Comparison of ENCODE assay signal across 12 mouse cellular contexts in the genomic region with DNA sequence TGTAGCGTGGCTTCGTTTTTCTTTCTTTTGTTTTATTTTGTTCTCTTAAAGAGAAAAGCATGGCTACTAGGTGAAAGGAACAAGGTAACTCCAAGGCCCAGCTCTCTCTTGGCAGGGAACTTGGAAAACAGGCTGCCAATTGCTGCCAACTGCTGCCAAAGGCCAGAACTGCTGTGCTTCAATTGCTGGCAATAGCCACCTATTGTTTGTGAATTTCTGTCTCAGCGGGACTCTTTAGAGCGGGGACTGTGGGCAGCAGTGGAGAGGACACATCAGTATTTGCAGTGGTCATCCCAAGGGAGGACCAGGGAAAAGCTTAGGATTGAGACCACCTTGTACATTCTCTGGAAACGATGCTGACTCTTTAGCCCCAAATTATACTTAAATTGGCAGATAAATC.
DNase-seq lines count a peak whose midpoint lies in the region; ATAC-seq and TF ChIP-seq lines count a peak whose summit lies in the region.
"Had no signal": no experiment of that assay in that cellular context is flagged by ENCODE, and none has a peak within 500 bp of the region (broad histone marks: within the 10 kb centered on the region; RNA-seq: fewer than 3 reads in every experiment).

No protein-coding gene starts in this region.

- no peak overlapping the region for H3K4me2 ChIP-seq in hindbrain, embryonic 16.5 days (ENCODE audit: low read length)
- no peak overlapping the region for H3K4me2 ChIP-seq in liver, embryonic 11.5 days
- H3K4me2 ChIP-seq: embryonic facial prominence, embryonic 13.5 days; stomach, embryonic 15.5 days had no signal

- H3K4me3 ChIP-seq in cerebellum, adult 2 months (replicated peaks; ENCODE audit: insufficient read depth, low read depth, low read length), result no peak overlapping the region
- H3K4me3 ChIP-seq in hindbrain, embryonic 16.5 days (ENCODE audit: low read length), result no peak overlapping the region
- no peak overlapping the region for H3K4me3 ChIP-seq in liver, embryonic 11.5 days (ENCODE audit: low read depth, low read length)
- H3K4me3 ChIP-seq: embryonic facial prominence, embryonic 13.5 days; megakaryocyte, embryonic 14.5 days; stomach, embryonic 15.5 days had no signal

- 14% methylated on average over 5 of the region's 5 CpGs for WGBS in cerebellum, adult 2 months
- 34% methylated on average over 5 of the region's 5 CpGs for WGBS in hindbrain, embryonic 16.5 days
- 83% methylated on average over 5 of the region's 5 CpGs for WGBS in liver, embryonic 11.5 days

- H3K27ac ChIP-seq in cerebellum, adult 2 months (ENCODE audit: insufficient read depth, low read length), result no peak overlapping the region
- no peak overlapping the region for H3K27ac ChIP-seq in hindbrain, embryonic 16.5 days (ENCODE audit: low read depth, low read length)
- no peak overlapping the region for H3K27ac ChIP-seq in liver, embryonic 11.5 days (ENCODE audit: low read depth, low read length)
- H3K27ac ChIP-seq: embryonic facial prominence, embryonic 13.5 days; kidney, postnatal 0 days; stomach, embryonic 15.5 days had no signal

- DNase-seq in layer of hippocampus, adult 11-12 months (ENCODE audit: low spot score), result peak; percentile 45
- no peak for DNase-seq in layer of hippocampus, adult 9-10 months (ENCODE audit: low spot score)
- peak; percentile 75 for DNase-seq in adrenal gland, postnatal 10 days
- peak; percentile 77 to 84 for DNase-seq in cerebellum, adult 2 months
- DNase-seq in thymus, postnatal 0 days (ENCODE audit: low spot score), result no peak
- no peak for DNase-seq in liver, embryonic 11.5 days (ENCODE audit: low spot score)

- peaks cover 3% of the 10 kb centered on the region; the same call in 1 of the 2 replicates for H3K4me1 ChIP-seq in cerebellum, adult 2 months (ENCODE audit: control insufficient read depth, insufficient read depth, low read length)
- H3K4me1 ChIP-seq in hindbrain, embryonic 16.5 days (ENCODE audit: control insufficient read depth, insufficient read depth, low read depth, low read length), result no peaks in the 10 kb centered on the region; the same call in none of the 2 replicates
- H3K4me1 ChIP-seq in liver, embryonic 11.5 days (replicated peaks; ENCODE audit: control insufficient read depth, insufficient read depth, low read length), result no peaks in the 10 kb centered on the region
- H3K4me1 ChIP-seq: embryonic facial prominence, embryonic 13.5 days; stomach, embryonic 15.5 days had no signal

- TF ChIP-seq POLR2A in cerebellum, adult 2 months (IDR thresholded peaks at IDR 0.05; ENCODE audit: borderline replicate concordance, insufficient read depth, low read length), result no peak

- H3K36me3 ChIP-seq in hindbrain, embryonic 16.5 days (ENCODE audit: control insufficient read depth, insufficient read depth, low read length), result no peaks in the 10 kb centered on the region
- H3K36me3 ChIP-seq in liver, embryonic 11.5 days (ENCODE audit: control insufficient read depth, insufficient read depth, low read length), result no peaks in the 10 kb centered on the region
- H3K36me3 ChIP-seq: embryonic facial prominence, embryonic 13.5 days; stomach, embryonic 15.5 days had no signal

- no peak for TF ChIP-seq CTCF in cerebellum, adult 2 months (IDR thresholded peaks at IDR 0.05; ENCODE audit: borderline replicate concordance, insufficient read depth, low read depth, low read length)

- no peaks in the 10 kb centered on the region for H3K9me3 ChIP-seq in hindbrain, embryonic 16.5 days (ENCODE audit: control insufficient read depth, low read length)
- no peaks in the 10 kb centered on the region for H3K9me3 ChIP-seq in liver, embryonic 11.5 days (ENCODE audit: control insufficient read depth, low read length)
- H3K9me3 ChIP-seq: embryonic facial prominence, embryonic 13.5 days; megakaryocyte, embryonic 14.5 days; stomach, embryonic 15.5 days had no signal

- no peaks in the 10 kb centered on the region for H3K27me3 ChIP-seq in cerebellum, adult 2 months (ENCODE audit: control insufficient read depth, insufficient read depth, low read length)
- H3K27me3 ChIP-seq in hindbrain, embryonic 16.5 days (replicated peaks; ENCODE audit: control insufficient read depth, insufficient read depth, low read length), result no peaks in the 10 kb centered on the region
- no peaks in the 10 kb centered on the region for H3K27me3 ChIP-seq in liver, embryonic 11.5 days (replicated peaks; ENCODE audit: control insufficient read depth, insufficient read depth, low read length)
- H3K27me3 ChIP-seq: embryonic facial prominence, embryonic 13.5 days; megakaryocyte, embryonic 14.5 days; stomach, embryonic 15.5 days had no signal

- peak; percentile 74 for ATAC-seq in hindbrain, embryonic 16.5 days
- ATAC-seq in CD4-positive, CD25-positive, alpha-beta regulatory T cell, adult 4 months, result no peak
- ATAC-seq in liver, embryonic 11.5 days (replicated peaks; ENCODE audit: low FRiP score), result no peak

- no peak overlapping the region for H3K9ac ChIP-seq in hindbrain, embryonic 16.5 days (ENCODE audit: low read depth, low read length)
- H3K9ac ChIP-seq in liver, embryonic 11.5 days (ENCODE audit: low read depth, low read length), result no peak overlapping the region
- H3K9ac ChIP-seq: embryonic facial prominence, embryonic 13.5 days; stomach, embryonic 15.5 days had no signal

Comparison
In these comparisons a context has a peak if more than half of its experiments do, and no peak if none do; other contexts are left out.
1. DNase-seq: peak in layer of hippocampus, adult 11-12 months (single experiment), adrenal gland, postnatal 10 days (single experiment) and cerebellum, adult 2 months (2 of 2); none in layer of hippocampus, adult 9-10 months (single experiment), thymus, postnatal 0 days (single experiment) and liver, embryonic 11.5 days (single experiment).